Mouse (Mus musculus): ENCODE data around the gene Cpsf4.
"Not testable (repeated sequence)": the region's sequence is repeated elsewhere in the genome, so short reads cannot be mapped to it uniquely, and the experiment has no call there.

- TF ChIP-seq POLR2A (IDR thresholded peaks at IDR 0.05; ENCODE audit: low read depth, low read length); CTCF (IDR thresholded peaks at IDR 0.05; ENCODE audit: borderline replicate concordance, insufficient read depth, low read length): not testable (repeated sequence)
Observed at GRCm38 (mm10) chr5:145129773-145130172, 37.2 kb upstream of the Cpsf4 start.

Measured in embryonic fibroblast, embryonic 13.5 days (primary cell).